8 mouse cellular contexts compared by ENCODE assay signal in genomic region chr11:119389851-119390270, GRCm38 (mm10). TPM values are rescaled to one million over a fixed set of nuclear protein-coding genes. Genes with fewer than 3 reads are reported as not detected.
A peak's percentile ranks its signal among the peaks of the same experiment; 100 is the strongest.
DNase-seq lines count a peak whose midpoint lies in the region; ATAC-seq lines count a peak whose summit lies in the region.

No protein-coding gene starts in this region.

- peak overlapping the region; percentile 83 for H3K27ac ChIP-seq in limb, embryonic 15.5 days
- no peak overlapping the region for H3K27ac ChIP-seq in midbrain, embryonic 16.5 days (ENCODE audit: low read length)

- H3K9ac ChIP-seq in limb, embryonic 15.5 days: peak overlapping the region; percentile 58
- peak overlapping the region; percentile 65 for H3K9ac ChIP-seq in midbrain, embryonic 16.5 days (ENCODE audit: low read depth, low read length)

- H3K4me1 ChIP-seq in erythroblast, embryonic 14.5 days (ENCODE audit: control insufficient read depth): peaks cover 48% of the 10 kb centered on the region
- H3K4me1 ChIP-seq in limb, embryonic 15.5 days: peaks cover 39% of the 10 kb centered on the region
- H3K4me1 ChIP-seq in midbrain, embryonic 16.5 days (ENCODE audit: control insufficient read depth, insufficient read depth, low read length): peaks cover 21% of the 10 kb centered on the region

- DNase-seq in embryo, embryonic 10.5 days (ENCODE audit: low spot score): peak; percentile 88
- peak; percentile 89 for DNase-seq in kidney, adult 18-20 months
- peak; percentile 28 to 44 for DNase-seq in spleen, postnatal 14 days (ENCODE audit: low spot score in 2 of 2)

- H3K4me3 ChIP-seq in erythroblast, embryonic 14.5 days (replicated peaks): peak overlapping the region; percentile 69
- H3K4me3 ChIP-seq in limb, embryonic 15.5 days: peak overlapping the region; percentile 68
- H3K4me3 ChIP-seq in midbrain, embryonic 16.5 days (ENCODE audit: low read depth, low read length): peak overlapping the region; percentile 50

- H3K36me3 ChIP-seq in erythroblast, embryonic 14.5 days (ENCODE audit: control insufficient read depth): no peaks in the 10 kb centered on the region
- no peaks in the 10 kb centered on the region for H3K36me3 ChIP-seq in limb, embryonic 15.5 days
- no peaks in the 10 kb centered on the region for H3K36me3 ChIP-seq in midbrain, embryonic 16.5 days (ENCODE audit: control insufficient read depth, insufficient read depth, low read length)

- ATAC-seq in erythroblast, adult 5-6 weeks (replicated peaks; ENCODE audit: low FRiP score, poor library complexity, severe bottlenecking): no peak
- ATAC-seq in granulocyte monocyte progenitor cell, adult 5-6 weeks (replicated peaks; ENCODE audit: poor library complexity, severe bottlenecking): peak; percentile 33
- peak; percentile 57 for ATAC-seq in limb, embryonic 15.5 days (ENCODE audit: insufficient number of reproducible peaks, low FRiP score, low TSS enrichment, low read depth)
- ATAC-seq in midbrain, embryonic 16.5 days: no peak

- whole genome bisulfite sequencing in limb, embryonic 15.5 days: 2% methylated on average over 35 of the region's 35 CpGs
- WGBS in midbrain, embryonic 16.5 days: under 1% methylated on average over 35 of the region's 35 CpGs

- peak overlapping the region; percentile 96 for H3K4me2 ChIP-seq in limb, embryonic 15.5 days
- peak overlapping the region; percentile 93 for H3K4me2 ChIP-seq in midbrain, embryonic 16.5 days (ENCODE audit: low read length)

- H3K27me3 ChIP-seq in erythroblast, embryonic 14.5 days (ENCODE audit: control insufficient read depth): peaks cover 51% of the 10 kb centered on the region
- peaks cover 47% of the 10 kb centered on the region for H3K27me3 ChIP-seq in limb, embryonic 15.5 days
- H3K27me3 ChIP-seq in midbrain, embryonic 16.5 days (ENCODE audit: control insufficient read depth, insufficient read depth, low read depth, low read length): peaks cover 61% of the 10 kb centered on the region

- no peaks in the 10 kb centered on the region for H3K9me3 ChIP-seq in erythroblast, embryonic 14.5 days (ENCODE audit: control insufficient read depth, low read length)
- H3K9me3 ChIP-seq in limb, embryonic 15.5 days: no peaks in the 10 kb centered on the region
- no peaks in the 10 kb centered on the region for H3K9me3 ChIP-seq in midbrain, embryonic 16.5 days (replicated peaks; ENCODE audit: control insufficient read depth, low read length, poor library complexity, severe bottlenecking)

RNA-seq across cellular contexts. Expression of gene Rnf213, which starts 3.0 kb away (rescaled TPM):
- 0.01 and 0.02 TPM in 2 replicates for polyA plus RNA-seq in erythroblast, embryonic 14.5 days (2012)
- 90.7 and 93.4 TPM in 2 replicates for total RNA-seq in erythroblast, adult 5-6 weeks (2015; ENCODE audit: low replicate concordance)
- total RNA-seq in erythroblast, adult 5-6 weeks (2017; ENCODE audit: low replicate concordance): 77.5 and 79.4 TPM in 2 replicates
- 57.7 and 58.1 TPM in 2 replicates for total RNA-seq in granulocyte monocyte progenitor cell, adult 5-6 weeks (2014; fragmentation: Nextera tagmentation)
- total RNA-seq in granulocyte monocyte progenitor cell, adult 5-6 weeks (2017): 40.5 and 45.5 TPM in 2 replicates
- 3.1 and 3.7 TPM in 2 replicates for polyA plus RNA-seq in limb, embryonic 15.5 days (2015; fragmentation: Nextera tagmentation; extraction: Ambion mirVana)
- polyA plus RNA-seq in midbrain, embryonic 16.5 days (2015; fragmentation: Nextera tagmentation; extraction: Ambion mirVana): 0.57 and 0.90 TPM in 2 replicates

RNA-seq across cellular contexts. Expression of gene Slc26a11, which starts 34.5 kb away (rescaled TPM):
- not detected in 2 replicates for polyA plus RNA-seq in erythroblast, embryonic 14.5 days (2012)
- not detected in 2 replicates for total RNA-seq in erythroblast, adult 5-6 weeks (2015; ENCODE audit: low replicate concordance)
- total RNA-seq in erythroblast, adult 5-6 weeks (2017; ENCODE audit: low replicate concordance): 0.70 TPM in 1 of 2 replicates, not detected in the other
- 1.1 TPM in 1 of 2 replicates, not detected in the other for total RNA-seq in granulocyte monocyte progenitor cell, adult 5-6 weeks (2014; fragmentation: Nextera tagmentation)
- 0.21 and 0.43 TPM in 2 replicates for total RNA-seq in granulocyte monocyte progenitor cell, adult 5-6 weeks (2017)
- 10.7 and 11.1 TPM in 2 replicates for polyA plus RNA-seq in limb, embryonic 15.5 days (2015; fragmentation: Nextera tagmentation; extraction: Ambion mirVana)
- polyA plus RNA-seq in midbrain, embryonic 16.5 days (2015; fragmentation: Nextera tagmentation; extraction: Ambion mirVana): 7.5 and 7.9 TPM in 2 replicates

RNA-seq across cellular contexts. Expression of gene Sgsh, which starts 34.5 kb away (rescaled TPM):
- polyA plus RNA-seq in erythroblast, embryonic 14.5 days (2012): 0.02 and 0.15 TPM in 2 replicates
- 0.77 and 4.2 TPM in 2 replicates for total RNA-seq in erythroblast, adult 5-6 weeks (2015; ENCODE audit: low replicate concordance)
- 1.5 and 3.2 TPM in 2 replicates for total RNA-seq in erythroblast, adult 5-6 weeks (2017; ENCODE audit: low replicate concordance)
- 4.3 and 5.2 TPM in 2 replicates for total RNA-seq in granulocyte monocyte progenitor cell, adult 5-6 weeks (2014; fragmentation: Nextera tagmentation)
- total RNA-seq in granulocyte monocyte progenitor cell, adult 5-6 weeks (2017): 2.7 and 4.1 TPM in 2 replicates
- polyA plus RNA-seq in limb, embryonic 15.5 days (2015; fragmentation: Nextera tagmentation; extraction: Ambion mirVana): 6.9 and 8.0 TPM in 2 replicates
- polyA plus RNA-seq in midbrain, embryonic 16.5 days (2015; fragmentation: Nextera tagmentation; extraction: Ambion mirVana): 4.1 and 4.7 TPM in 2 replicates

Comparison
In these comparisons a context has a peak if more than half of its experiments do, and no peak if none do; other contexts are left out.
1. ATAC-seq: peak in granulocyte monocyte progenitor cell, adult 5-6 weeks (single experiment) and limb, embryonic 15.5 days (single experiment); none in erythroblast, adult 5-6 weeks (single experiment) and midbrain, embryonic 16.5 days (single experiment).
2. DNase-seq: peak in every context shown above with its lines; median percentile 89 in kidney, adult 18-20 months; 88 in embryo, embryonic 10.5 days; 36 in spleen, postnatal 14 days.
3. Peak in every context shown above with its lines, with median percentiles within 50 percentile points of each other: H3K4me3 ChIP-seq.